Mouse (Mus musculus) forebrain, embryonic 15.5 days (tissue): ENCODE data around the gene Crispld2. TPM values are rescaled to one million over a fixed set of nuclear protein-coding genes. Genes with fewer than 3 reads are reported as not detected.

Experiments
- ATAC-seq: fragments of 200-750 bp; cut with Nextera tagmentation; replicated peaks from 2 replicates; pipeline ENCODE4 v1.8.0; 2017; ENCODE audit warnings: mild to moderate bottlenecking, moderate TSS enrichment, moderate library complexity
- H3K27ac ChIP-seq: fragments of 300-500 bp; sonication (generic); replicated peaks from 2 replicates; pipeline ENCODE4 v1.5.1; 2015; ENCODE audit warnings: mild to moderate bottlenecking, inconsistent platforms
- H3K27me3 ChIP-seq: fragments of 300-500 bp; sonication (generic); 2 replicates; pipeline ENCODE4 v1.6.1; 2015; ENCODE audit warnings: inconsistent platforms
- H3K36me3 ChIP-seq: fragments of 300-500 bp; sonication (generic); 2 replicates; pipeline ENCODE4 v1.6.1; 2015; ENCODE audit warnings: mild to moderate bottlenecking, inconsistent platforms
- H3K4me1 ChIP-seq: fragments of 300-500 bp; sonication (generic); 2 replicates; pipeline ENCODE4 v1.6.1; 2015; ENCODE audit warnings: inconsistent platforms
- H3K4me2 ChIP-seq: fragments of 300-500 bp; sonication (generic); replicated peaks from 2 replicates; pipeline ENCODE4 v1.6.1; 2015; ENCODE audit warnings: mild to moderate bottlenecking, inconsistent platforms
- H3K4me3 ChIP-seq: fragments of 300-500 bp; sonication (generic); 2 replicates; pipeline ENCODE4 v1.5.1; 2015; ENCODE audit warnings: mild to moderate bottlenecking, inconsistent platforms
- H3K9ac ChIP-seq: fragments of 300-500 bp; sonication (generic); replicated peaks from 2 replicates; pipeline ENCODE4 v1.6.1; 2015; ENCODE audit warnings: mild to moderate bottlenecking, inconsistent platforms
- H3K9me3 ChIP-seq: fragments of 300-500 bp; sonication (generic); 2 replicates; pipeline ENCODE4 v1.6.1; 2016; ENCODE audit warnings: inconsistent platforms
- WGBS: fragments of 180-500 bp; shearing (Covaris S2); methylation state at CpG from one replicate; pipeline ENCODE4 v1.1.7; 2015; ENCODE audit warnings: mixed read lengths; 5-methylcytosine and 5-hydroxymethylcytosine counted together
- polyA plus RNA-seq: library from polyadenylated mRNA; unstranded; fragments of >200 nt; fragmentation: Nextera tagmentation; extraction: Ambion mirVana; gene quantifications from 2 replicates; pipeline ENCODE4 v1.2.1, GENCODE M21; 2015

Gene Crispld2
- polyA plus RNA-seq, 1 experiment from 2014 or later, result 1.2 TPM

DNA sequence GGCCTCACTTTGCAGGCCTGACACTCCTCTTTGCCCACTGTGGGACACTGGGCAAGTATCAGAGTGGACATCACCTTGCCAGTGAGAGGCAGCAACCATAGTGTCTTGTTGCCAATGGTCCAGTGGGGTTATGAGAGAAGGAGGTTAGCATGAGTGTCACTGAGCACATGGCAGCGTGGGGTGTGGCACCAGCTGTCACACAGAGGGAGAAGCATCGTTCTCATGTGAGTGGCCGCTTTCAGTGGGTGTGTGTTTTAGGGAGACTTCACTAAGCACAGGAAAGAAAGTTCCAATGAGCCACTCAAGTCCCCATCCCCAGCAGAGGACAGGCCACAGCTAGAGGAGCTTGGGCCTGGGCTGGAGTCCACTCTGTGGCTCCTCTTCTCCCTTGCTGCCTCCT is 62.6 kb downstream of the Crispld2 start:
- no peak for ATAC-seq
- 85% methylated on average over 3 of the region's 3 CpGs for WGBS
- no peak overlapping the region for H3K27ac ChIP-seq

DNA sequence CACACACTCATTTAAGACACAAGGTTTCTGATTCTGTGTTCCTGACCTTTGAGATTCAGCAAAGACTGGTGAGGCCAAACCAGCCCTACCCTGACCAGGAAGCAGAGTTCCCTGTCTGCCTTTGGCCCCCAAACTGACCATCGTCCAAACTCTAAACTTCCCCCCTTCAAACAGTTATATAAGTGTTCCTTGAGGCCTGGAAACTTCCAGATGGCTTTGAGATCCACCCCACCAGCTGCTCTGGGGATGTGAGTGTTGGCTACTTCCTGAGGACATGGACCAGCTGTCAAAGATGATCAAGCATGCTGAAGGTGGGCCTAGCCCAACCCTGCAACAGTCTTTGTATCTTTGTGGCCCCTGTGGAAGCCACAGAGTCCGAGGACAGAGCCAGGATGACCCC is 64.8 kb downstream of the Crispld2 start:
- Histone ChIP-seq H3K4me2 (no peak overlapping the region), H3K36me3 (no peaks in the 10 kb centered on the region), H3K4me3 (no peak overlapping the region), H3K27ac (no peak overlapping the region), H3K4me1 (no peaks in the 10 kb centered on the region), H3K9me3 (0 out of 2 replicates have a peak, but pooled peaks cover 4% of the 10 kb centered on the region), H3K9ac (no peak overlapping the region), H3K27me3 (no peaks in the 10 kb centered on the region)
- 72% methylated on average over 2 of the region's 2 CpGs for WGBS
- no peak for ATAC-seq

More for the DNA sequence above, 62.6 kb downstream of the Crispld2 start:
- no peak overlapping the region for H3K4me2 ChIP-seq
- no peaks in the 10 kb centered on the region for H3K27me3 ChIP-seq
- no peak overlapping the region for H3K9ac ChIP-seq
- 0 out of 2 replicates have a peak, but pooled peaks cover 4% of the 10 kb centered on the region for H3K9me3 ChIP-seq
- no peak overlapping the region for H3K4me3 ChIP-seq
- no peaks in the 10 kb centered on the region for H3K36me3 ChIP-seq
- H3K4me1 ChIP-seq, result no peaks in the 10 kb centered on the region

DNA sequence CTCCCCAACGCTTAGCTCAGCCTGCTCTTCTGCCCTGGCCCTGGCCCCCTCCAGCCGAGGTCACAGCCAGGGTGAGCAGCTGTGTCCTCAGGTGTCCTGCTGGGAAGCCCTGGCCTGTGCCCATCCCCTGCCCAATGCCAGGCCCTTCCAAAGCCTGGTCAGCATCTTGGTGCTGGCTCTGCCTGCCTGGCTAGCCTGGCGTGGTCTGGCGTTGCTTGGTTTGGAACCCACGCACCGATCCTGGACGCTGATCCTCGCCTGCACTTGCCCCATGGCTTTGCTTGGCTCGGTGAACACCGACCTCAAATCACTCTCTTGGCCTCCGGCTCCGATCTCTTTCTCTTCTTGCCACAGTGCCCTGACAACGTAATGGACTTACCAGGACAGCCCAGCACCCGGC is 70.5 kb downstream of the Crispld2 start:
- Histone ChIP-seq H3K36me3 (no peaks in the 10 kb centered on the region), H3K9me3 (no peaks in the 10 kb centered on the region), H3K4me1 (no peaks in the 10 kb centered on the region), H3K27me3 (no peaks in the 10 kb centered on the region), H3K4me2 (no peak overlapping the region), H3K27ac (no peak overlapping the region), H3K4me3 (no peak overlapping the region), H3K9ac (no peak overlapping the region)
- no peak for ATAC-seq
- WGBS, result 89% methylated on average over 14 of the region's 14 CpGs

DNA sequence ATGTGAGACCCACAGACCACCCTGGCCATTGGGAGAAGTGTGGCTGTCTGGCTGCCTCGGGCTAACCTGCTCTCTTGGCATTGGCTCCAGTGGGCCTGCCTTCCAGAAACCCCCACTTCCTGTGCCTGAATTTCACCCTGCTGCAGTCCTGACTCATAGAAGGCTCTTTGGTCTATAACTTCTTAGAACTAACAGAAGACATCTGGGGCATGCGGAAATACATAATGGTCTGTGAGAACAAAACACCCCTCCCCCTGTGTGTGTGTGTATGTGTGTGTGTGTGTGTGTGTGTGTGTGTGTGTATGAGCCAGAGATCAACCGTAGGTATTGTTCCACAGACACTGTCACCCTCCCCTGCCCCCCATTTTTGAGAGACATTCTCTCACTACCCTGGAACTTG is 71.1 kb downstream of the Crispld2 start:
- Histone ChIP-seq H3K27ac (no peak overlapping the region), H3K9ac (no peak overlapping the region), H3K27me3 (no peaks in the 10 kb centered on the region), H3K4me1 (no peaks in the 10 kb centered on the region), H3K4me2 (no peak overlapping the region), H3K9me3 (no peaks in the 10 kb centered on the region), H3K36me3 (no peaks in the 10 kb centered on the region), H3K4me3 (no peak overlapping the region)
- WGBS, result 89% methylated on average over 3 of the region's 3 CpGs
- ATAC-seq, result no peak

DNA sequence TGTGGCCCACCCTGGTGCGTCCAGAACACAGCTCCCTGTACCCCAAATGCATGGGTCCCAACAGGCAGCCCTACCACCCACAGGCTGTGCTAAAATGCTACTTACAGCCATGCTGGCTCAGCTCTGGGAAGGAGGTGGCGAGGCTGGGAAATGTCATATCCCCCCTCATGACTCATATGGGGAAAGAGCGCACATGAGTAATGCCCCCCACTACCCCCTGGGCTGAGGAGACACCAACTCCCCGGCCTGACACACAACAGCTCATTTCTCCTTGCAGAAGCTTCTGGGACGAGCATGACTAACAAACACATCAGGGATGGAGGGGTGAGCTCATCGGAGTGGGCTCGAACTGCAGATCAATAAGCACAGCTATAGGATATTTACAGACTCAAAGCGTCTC is 73.4 kb downstream of the Crispld2 start:
- Histone ChIP-seq H3K4me1 (no peaks in the 10 kb centered on the region), H3K4me3 (no peak overlapping the region), H3K27ac (no peak overlapping the region), H3K36me3 (no peaks in the 10 kb centered on the region), H3K4me2 (no peak overlapping the region), H3K9me3 (no peaks in the 10 kb centered on the region), H3K27me3 (no peaks in the 10 kb centered on the region), H3K9ac (no peak overlapping the region)
- ATAC-seq, result no peak
- WGBS, result 93% methylated on average over 8 of the region's 8 CpGs

DNA sequence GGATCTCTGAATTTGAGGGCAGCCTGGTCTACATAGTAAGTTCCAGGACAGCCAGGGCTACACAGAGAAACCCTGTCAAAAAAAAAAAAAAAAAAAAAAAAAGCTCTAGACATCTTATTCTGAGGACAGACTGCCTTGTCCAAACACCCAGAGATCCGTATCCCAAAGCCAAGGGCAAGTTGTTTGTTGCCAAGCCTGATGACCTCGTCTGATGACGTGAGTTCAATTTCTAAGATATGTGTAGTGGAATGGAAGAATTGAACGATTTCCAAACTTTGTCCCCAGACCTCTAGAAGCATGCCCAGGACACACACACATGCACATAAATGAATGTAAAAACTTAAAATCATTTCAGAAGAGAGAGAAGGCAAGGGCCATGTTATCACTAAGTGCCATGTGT is 74.0 kb downstream of the Crispld2 start:
- no peak overlapping the region for H3K4me2 ChIP-seq
- H3K27ac ChIP-seq, result no peak overlapping the region
- H3K4me3 ChIP-seq, result no peak overlapping the region
- H3K9me3 ChIP-seq, result no peaks in the 10 kb centered on the region
- no peak overlapping the region for H3K9ac ChIP-seq
- ATAC-seq, result no peak
- H3K4me1 ChIP-seq, result no peaks in the 10 kb centered on the region
- H3K36me3 ChIP-seq, result no peaks in the 10 kb centered on the region
- H3K27me3 ChIP-seq, result no peaks in the 10 kb centered on the region
- 88% methylated on average over 4 of the region's 4 CpGs for WGBS

DNA sequence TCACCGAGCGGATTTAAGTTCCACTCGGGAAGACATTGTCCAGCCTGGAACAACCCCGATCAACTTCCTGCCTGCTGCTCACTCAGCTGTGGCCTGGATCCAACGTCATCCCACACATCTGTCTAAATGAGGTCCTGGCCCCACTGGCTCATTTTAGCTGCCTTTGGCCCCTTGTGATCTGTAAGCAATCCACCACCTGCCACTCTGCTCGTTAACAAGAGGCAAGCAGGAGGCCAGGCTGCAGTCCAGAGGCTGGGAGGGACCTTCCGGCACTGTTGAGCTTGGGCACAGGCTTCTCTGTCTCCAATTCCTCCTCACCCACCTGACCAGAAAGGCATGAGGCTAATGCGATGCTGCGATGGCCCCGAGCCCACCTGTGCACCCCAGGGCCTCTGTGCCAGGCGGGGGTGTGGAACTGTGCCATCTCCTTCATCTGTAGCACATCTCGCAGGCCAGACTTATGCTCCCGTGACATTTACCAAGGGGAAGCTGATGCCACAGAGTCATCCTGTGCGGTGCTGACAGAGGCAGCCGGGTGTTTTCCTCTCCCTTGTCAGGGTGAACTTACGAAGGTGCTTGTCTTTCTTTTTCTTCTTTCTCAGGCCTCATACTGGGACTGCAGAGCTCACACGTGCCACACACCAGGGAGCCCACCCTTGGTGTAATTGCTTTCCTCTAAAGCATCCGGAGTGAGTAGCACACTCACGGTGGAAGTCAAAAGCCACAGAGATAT is 75.9 kb downstream of the Crispld2 start:
- Histone ChIP-seq H3K4me2 (no peak overlapping the region), H3K36me3 (no peaks in the 10 kb centered on the region), H3K9ac (no peak overlapping the region), H3K4me1 (no peaks in the 10 kb centered on the region), H3K27ac (no peak overlapping the region), H3K9me3 (no peaks in the 10 kb centered on the region), H3K27me3 (no peaks in the 10 kb centered on the region), H3K4me3 (no peak overlapping the region)
- no peak for ATAC-seq
- WGBS, result 60% methylated on average over 19 of the region's 19 CpGs

DNA sequence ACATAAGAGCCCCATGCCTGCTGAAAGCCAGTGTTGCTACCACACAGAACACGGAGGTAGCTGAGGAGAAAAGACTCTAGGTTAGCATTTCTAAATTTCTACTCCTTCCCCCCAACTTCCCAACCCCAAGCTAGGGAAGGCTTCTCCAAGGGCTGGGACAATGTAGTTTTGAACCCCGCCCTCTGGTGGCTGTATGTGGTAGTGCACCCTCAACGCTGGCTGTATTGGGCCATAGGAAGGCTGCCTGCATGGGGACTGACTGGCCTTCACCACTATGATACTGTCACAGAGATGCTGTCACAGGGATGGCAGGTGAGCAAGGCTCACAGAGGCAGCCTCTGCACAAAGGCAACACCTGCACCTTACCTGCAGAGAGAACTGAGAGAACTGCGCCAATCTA is 79.4 kb downstream of the Crispld2 start:
- 28% methylated on average over 4 of the region's 4 CpGs for WGBS
- H3K9me3 ChIP-seq, result no peaks in the 10 kb centered on the region
- H3K9ac ChIP-seq, result no peak overlapping the region
- ATAC-seq, result peak; percentile 38
- no peak overlapping the region for H3K4me3 ChIP-seq
- no peak overlapping the region for H3K27ac ChIP-seq
- H3K27me3 ChIP-seq, result no peaks in the 10 kb centered on the region
- no peaks in the 10 kb centered on the region for H3K36me3 ChIP-seq
- no peak overlapping the region for H3K4me2 ChIP-seq
- peaks cover 3% of the 10 kb centered on the region; the same call in 1 of the 2 replicates for H3K4me1 ChIP-seq

DNA sequence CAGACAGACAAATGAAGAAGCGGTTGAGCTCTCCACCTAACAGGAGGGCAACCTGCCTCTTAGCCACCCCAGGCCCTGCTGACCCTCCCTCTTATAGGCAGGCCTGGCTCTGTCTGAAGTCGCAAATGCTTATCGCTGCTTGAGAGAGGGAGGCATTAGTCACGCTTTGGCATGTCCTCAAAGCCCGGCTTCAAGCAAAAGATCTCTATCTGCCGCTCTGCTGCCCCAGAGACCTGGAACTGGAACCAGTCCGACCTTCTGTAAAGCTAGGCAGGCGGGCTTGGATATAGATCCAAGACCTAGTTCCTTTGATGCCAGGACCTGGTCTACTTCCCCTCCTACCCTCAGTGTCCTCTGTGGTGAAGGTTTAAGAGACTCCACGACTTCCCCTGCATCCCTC is 80.0 kb downstream of the Crispld2 start:
- no peaks in the 10 kb centered on the region for H3K27me3 ChIP-seq
- H3K36me3 ChIP-seq, result no peaks in the 10 kb centered on the region
- 85% methylated on average over 9 of the region's 9 CpGs for whole genome bisulfite sequencing
- no peak overlapping the region for H3K4me2 ChIP-seq
- no peak overlapping the region for H3K27ac ChIP-seq
- no peak overlapping the region for H3K9ac ChIP-seq
- peaks cover 3% of the 10 kb centered on the region; the same call in 1 of the 2 replicates for H3K4me1 ChIP-seq
- no peaks in the 10 kb centered on the region for H3K9me3 ChIP-seq
- H3K4me3 ChIP-seq, result no peak overlapping the region
- ATAC-seq, result no peak

DNA sequence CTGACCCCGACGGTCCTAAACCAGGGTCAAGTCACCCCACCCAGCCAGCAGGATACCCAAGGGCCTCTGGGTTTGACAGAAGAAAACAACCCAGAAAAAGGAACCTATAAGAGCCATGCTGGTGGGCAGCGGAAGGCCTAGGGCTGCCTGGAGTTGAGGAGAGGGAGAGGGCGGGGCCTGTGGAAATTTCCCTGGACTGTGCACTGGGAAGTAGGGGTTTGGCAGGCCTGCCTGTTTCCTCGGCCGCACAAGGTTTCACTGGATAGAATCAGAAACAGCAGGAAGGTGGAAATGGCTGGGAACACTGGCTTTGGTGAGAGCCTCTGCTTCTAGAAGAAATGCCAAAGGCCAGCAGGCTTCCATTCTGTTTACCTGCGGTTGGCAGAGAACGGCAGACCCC is 80.6 kb downstream of the Crispld2 start:
- H3K4me1 ChIP-seq, result peaks cover 3% of the 10 kb centered on the region; the same call in 1 of the 2 replicates
- no peak overlapping the region for H3K4me3 ChIP-seq
- H3K9ac ChIP-seq, result no peak overlapping the region
- no peaks in the 10 kb centered on the region for H3K9me3 ChIP-seq
- no peak overlapping the region for H3K4me2 ChIP-seq
- no peak for ATAC-seq
- no peaks in the 10 kb centered on the region for H3K36me3 ChIP-seq
- no peak overlapping the region for H3K27ac ChIP-seq
- H3K27me3 ChIP-seq, result no peaks in the 10 kb centered on the region
- 90% methylated on average over 8 of the region's 8 CpGs for WGBS

DNA sequence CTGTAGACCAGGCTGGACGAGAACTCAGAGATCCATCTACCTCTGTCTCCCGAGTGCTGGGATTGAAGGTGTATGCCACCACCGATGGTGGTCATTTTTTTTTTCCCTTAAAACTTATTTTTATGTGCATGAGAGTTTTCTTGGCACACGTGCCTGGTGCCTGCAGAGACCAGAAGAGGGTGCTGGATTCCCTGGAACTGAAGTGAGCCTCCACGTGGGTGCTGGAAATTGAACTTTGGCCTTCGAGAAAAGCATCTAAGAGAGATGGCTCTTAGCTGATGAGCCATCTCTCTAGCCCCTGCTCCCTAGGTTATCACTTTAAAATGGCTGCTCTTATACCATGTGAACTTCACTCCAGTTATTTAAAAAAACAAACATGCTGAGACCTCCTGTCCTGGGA is 82.3 kb downstream of the Crispld2 start:
- no peaks in the 10 kb centered on the region for H3K27me3 ChIP-seq
- no peaks in the 10 kb centered on the region for H3K36me3 ChIP-seq
- no peak overlapping the region for H3K4me3 ChIP-seq
- ATAC-seq, result no peak
- no peaks in the 10 kb centered on the region for H3K9me3 ChIP-seq
- 74% methylated on average over 6 of the region's 6 CpGs for WGBS
- H3K27ac ChIP-seq, result no peak overlapping the region
- peaks cover 3% of the 10 kb centered on the region; the same call in 1 of the 2 replicates for H3K4me1 ChIP-seq
- H3K9ac ChIP-seq, result no peak overlapping the region
- H3K4me2 ChIP-seq, result no peak overlapping the region

DNA sequence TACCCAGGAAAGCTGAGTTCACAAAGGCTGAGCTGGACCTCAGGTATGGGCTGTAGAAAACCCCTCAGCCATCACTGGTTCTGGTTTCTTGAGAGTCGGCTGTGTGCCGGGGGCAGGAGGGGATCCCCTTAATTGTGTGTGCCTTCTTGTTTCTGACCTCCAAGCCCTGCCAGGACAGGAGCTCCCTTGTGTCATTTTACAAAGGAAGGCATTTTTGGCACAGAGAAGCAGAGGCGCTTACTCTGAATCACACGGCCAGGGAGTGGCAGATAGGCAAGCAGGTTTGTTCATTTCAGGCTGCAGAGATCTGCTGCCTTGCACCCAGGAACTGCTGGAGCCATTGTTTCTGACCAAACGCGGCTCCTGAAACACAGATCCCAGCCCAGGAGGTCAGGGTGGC is 83.1 kb downstream of the Crispld2 start:
- Histone ChIP-seq H3K27ac (no peak overlapping the region), H3K9me3 (no peaks in the 10 kb centered on the region), H3K4me2 (no peak overlapping the region), H3K36me3 (no peaks in the 10 kb centered on the region), H3K4me3 (no peak overlapping the region), H3K27me3 (no peaks in the 10 kb centered on the region), H3K4me1 (peaks cover 3% of the 10 kb centered on the region; the same call in 1 of the 2 replicates), H3K9ac (no peak overlapping the region)
- 36% methylated on average over 6 of the region's 6 CpGs for WGBS
- no peak for ATAC-seq

DNA sequence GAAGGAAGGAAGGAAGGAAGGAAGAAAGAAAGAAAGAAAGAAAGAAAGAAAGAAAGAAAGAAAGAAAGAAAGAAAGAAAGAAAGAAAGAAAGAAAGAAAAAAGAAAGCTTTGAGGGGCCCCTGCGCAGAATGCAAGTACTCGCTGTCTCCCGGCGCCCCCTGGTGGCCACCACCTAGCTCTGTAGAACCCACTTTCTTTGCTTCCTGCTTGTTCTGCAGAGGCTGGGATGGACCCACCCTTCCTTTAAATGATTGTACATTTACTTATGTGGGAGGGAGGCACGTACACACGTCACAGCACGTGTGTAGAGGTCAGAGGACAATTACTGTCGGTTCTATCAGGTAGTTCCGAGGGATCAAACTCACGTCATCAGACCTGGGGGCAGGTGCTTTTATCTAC is 85.8 kb downstream of the Crispld2 start:
- H3K27ac ChIP-seq, result no peak overlapping the region
- WGBS, result 11% methylated on average over 10 of the region's 10 CpGs
- ATAC-seq, result peak; percentile 63; the same call in 1 of the 2 replicates

More for the DNA sequence above, 85.8 kb downstream of the Crispld2 start:
- Histone ChIP-seq H3K4me1 (peaks cover 3% of the 10 kb centered on the region; the same call in 1 of the 2 replicates), H3K4me3 (no peak overlapping the region), H3K9me3 (no peaks in the 10 kb centered on the region), H3K27me3 (no peaks in the 10 kb centered on the region), H3K36me3 (peaks cover 25% of the 10 kb centered on the region), H3K9ac (no peak overlapping the region), H3K4me2 (no peak overlapping the region)
